Mouse (Mus musculus): ENCODE results near the gene Steap2. TPM values are rescaled to one million over a fixed set of nuclear protein-coding genes. Genes with fewer than 3 reads are reported as not detected.

Gene Steap2
- polyA plus RNA-seq (2012; rRNA removed) = 2.9 and 3.1 TPM in 2 replicates

DNA sequence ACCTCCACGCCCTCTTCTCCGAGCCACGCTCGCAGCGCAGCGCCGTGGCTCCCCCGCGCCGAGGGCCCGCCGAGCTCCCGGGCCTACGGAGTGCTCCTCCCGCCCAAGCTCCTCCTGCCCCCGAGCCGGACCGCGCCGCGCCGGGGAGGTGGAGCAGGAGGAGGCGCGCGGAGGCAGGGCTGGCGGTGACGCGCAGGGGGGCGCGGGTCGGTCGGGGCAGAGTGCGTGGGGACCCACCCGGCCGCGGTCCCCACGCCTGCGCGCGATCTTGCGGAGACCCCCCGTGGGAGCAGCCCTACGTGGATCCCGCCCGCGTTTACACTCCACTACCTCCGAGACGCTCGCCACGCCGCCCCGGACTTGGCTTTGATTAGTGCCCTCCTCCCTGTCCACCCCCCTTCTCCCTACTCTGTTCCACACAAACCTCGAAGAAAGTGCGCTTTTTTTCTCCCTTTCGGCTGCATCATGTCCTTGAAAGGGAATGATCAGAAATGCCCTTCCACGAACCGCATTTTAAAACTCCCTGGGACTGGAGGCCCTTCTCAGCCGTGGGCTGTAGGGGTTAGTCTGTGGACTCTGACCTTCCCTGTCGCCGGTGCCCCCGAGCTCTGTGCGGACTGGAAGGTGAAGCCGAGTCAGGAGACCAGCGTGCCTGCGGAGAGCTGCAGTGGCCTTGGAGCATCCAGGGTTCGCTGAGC lies at the start of gene Steap2:
Gene Steap2 (minus strand): TSS at position 623 of the 698 bp plus-strand sequence.

DNA sequence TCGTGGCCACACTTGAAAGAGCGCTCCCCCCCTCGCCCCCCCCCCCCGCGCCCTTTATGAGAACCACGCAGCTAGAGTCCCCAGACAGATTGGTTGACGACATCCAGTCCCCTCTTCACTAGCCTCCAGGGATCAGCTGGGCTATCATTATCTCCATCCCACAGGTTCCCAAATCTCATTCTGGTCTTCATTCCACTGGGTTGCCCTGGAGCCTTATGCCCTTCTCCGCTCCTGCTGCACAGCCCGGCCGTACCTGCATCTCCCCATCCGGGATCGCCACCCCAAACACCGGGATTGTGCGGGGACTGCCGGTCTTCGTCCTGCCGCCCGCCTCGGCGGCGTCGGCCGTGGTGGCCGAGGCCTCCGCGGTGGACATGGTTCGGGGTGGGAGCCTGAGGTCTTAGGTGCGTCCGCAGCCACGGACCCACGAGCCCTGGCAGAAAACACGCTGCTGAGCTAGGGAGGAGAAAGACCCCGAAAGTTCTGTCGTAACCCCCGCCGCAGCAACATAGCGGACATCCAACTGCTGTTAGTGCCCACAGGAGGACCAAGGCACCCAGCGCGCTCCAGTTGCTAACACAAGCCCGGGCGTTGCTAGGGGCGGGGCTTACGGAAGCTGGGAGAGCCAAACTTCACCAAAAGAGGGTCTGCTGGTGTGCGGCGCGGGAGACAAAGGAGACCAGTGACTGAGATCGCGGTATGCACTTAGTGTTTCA lies 30.6 kb downstream of the Steap2 start, which contains the start of gene Cfap69:
Gene Cfap69 (minus strand): TSS at position 585 of the 716 bp plus-strand sequence.

Other genes starting within 250 kb of the Steap2 start
- not detected in 2 replicates for gene 1700015F17Rik, start 215.4 kb downstream of the Steap2 start, polyA plus RNA-seq (2012; rRNA removed)
- gene Cldn12, start 179.6 kb downstream of the Steap2 start, polyA plus RNA-seq (2012; rRNA removed) = 5.4 and 6.4 TPM in 2 replicates
- 6.1 and 7.0 TPM in 2 replicates for gene Gtpbp10, start 135.0 kb downstream of the Steap2 start, polyA plus RNA-seq (2012; rRNA removed)
- gene Gm8773, start 120.8 kb downstream of the Steap2 start, polyA plus RNA-seq (2012; rRNA removed) = 0.17 and 0.18 TPM in 2 replicates
- gene Cfap69, start 30.3 kb downstream of the Steap2 start, polyA plus RNA-seq (2012; rRNA removed) = 0.35 and 0.54 TPM in 2 replicates
- 2.3 and 2.4 TPM in 2 replicates for gene Steap1, start 54.7 kb upstream of the Steap2 start, polyA plus RNA-seq (2012; rRNA removed)